Mouse (Mus musculus): Measurements from ENCODE around the gene Smg6. TPM values are rescaled to one million over a fixed set of nuclear protein-coding genes. Genes with fewer than 3 reads are reported as not detected.

The Smg6 gene
- polyA plus RNA-seq, 1 experiment from 2014 or later = 16.0 TPM

DNA sequence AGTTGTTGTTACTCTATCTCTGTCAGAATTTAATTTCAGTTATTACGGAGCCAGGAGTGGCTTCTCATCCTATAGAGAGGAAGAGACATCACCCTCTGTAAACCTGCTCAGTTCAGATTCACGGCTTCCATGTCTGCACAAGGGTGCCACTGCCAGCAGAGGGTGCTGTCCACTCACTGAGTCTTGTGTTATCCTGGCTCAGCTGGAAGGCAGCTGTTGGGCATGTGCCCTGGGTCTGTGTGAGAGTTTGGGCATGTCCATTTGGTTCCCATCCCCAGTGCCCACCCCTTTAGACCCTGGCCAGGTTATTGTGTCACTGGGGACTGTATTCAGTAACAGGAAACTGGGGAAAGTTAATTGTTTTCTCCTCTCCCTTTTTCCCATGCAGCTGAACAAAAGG is 55.8 kb downstream of the Smg6 start:
- ATAC-seq (ENCODE audit: low FRiP score) (no peak; the same call in 1 of the 2 replicates), DNase-seq (ENCODE audit: low spot score, missing footprints) (peak; percentile 93)
- WGBS = 52% methylated on average over 2 of the region's 2 CpGs
- H3K27me3 ChIP-seq (ENCODE audit: control insufficient read depth, insufficient read depth, low read length) = no peaks in the 10 kb centered on the region
- H3K9ac ChIP-seq (ENCODE audit: low read length) = no peak overlapping the region
- no peaks in the 10 kb centered on the region for H3K36me3 ChIP-seq (ENCODE audit: control insufficient read depth, insufficient read depth, low read length)
- H3K4me2 ChIP-seq = no peak overlapping the region
- H3K4me3 ChIP-seq (ENCODE audit: low read depth, low read length) = no peak overlapping the region
- H3K9me3 ChIP-seq (ENCODE audit: control insufficient read depth, low read length) = no peaks in the 10 kb centered on the region
- no peak overlapping the region for H3K27ac ChIP-seq (ENCODE audit: low read depth, low read length)
- H3K4me1 ChIP-seq (ENCODE audit: control insufficient read depth, insufficient read depth, low read length) = no peaks in the 10 kb centered on the region

DNA sequence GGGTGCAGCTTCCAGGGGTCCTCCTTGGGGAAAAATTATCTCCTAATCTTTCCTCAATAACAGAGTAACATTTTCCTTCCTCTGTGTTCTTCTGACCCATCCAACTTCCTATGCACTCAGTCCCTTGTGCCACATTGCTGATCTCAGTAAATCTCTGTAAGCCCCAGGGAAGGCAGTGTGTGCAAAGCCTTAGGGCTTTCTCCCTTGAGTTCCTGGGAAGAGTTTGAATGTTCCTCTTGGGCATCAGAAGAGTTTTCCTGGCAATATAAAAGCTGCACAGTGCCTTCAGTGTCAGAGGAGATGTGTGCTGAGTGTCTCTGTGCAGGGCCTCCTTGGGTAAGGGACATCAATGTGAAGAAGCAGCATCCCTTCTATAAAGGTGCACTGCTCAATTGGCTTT is 56.6 kb downstream of the Smg6 start:
- Histone ChIP-seq H3K9me3 (ENCODE audit: control insufficient read depth, low read length) (no peaks in the 10 kb centered on the region), H3K9ac (ENCODE audit: low read length) (no peak overlapping the region), H3K36me3 (ENCODE audit: control insufficient read depth, insufficient read depth, low read length) (no peaks in the 10 kb centered on the region), H3K27me3 (ENCODE audit: control insufficient read depth, insufficient read depth, low read length) (no peaks in the 10 kb centered on the region), H3K4me3 (ENCODE audit: low read depth, low read length) (no peak overlapping the region), H3K4me1 (ENCODE audit: control insufficient read depth, insufficient read depth, low read length) (no peaks in the 10 kb centered on the region), H3K27ac (ENCODE audit: low read depth, low read length) (no peak overlapping the region), H3K4me2 (no peak overlapping the region)
- ATAC-seq (ENCODE audit: low FRiP score) (no peak), DNase-seq (ENCODE audit: low spot score, missing footprints) (no peak)

DNA sequence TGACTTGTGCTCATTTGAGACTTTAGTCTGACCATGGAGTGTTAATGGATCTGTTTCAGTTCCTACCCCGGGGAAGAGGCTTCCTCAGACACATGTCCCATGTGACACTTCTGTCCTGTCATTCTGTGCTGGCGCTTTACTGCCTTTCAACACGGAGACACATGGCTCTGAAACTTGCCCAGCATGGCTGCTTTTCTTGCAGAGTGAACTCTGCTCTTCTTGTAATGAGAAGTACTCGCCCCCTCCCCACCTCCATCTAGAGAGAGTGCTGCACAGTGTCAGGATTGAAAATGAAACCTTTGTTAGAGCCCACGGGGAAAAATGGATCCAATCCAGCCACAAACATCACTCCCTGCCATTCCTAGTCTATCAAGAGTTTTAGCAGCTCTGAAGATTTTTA is 62.5 kb downstream of the Smg6 start:
- H3K4me2 ChIP-seq = no peak overlapping the region
- no peaks in the 10 kb centered on the region for H3K9me3 ChIP-seq (ENCODE audit: control insufficient read depth, low read length)
- no peaks in the 10 kb centered on the region for H3K27me3 ChIP-seq (ENCODE audit: control insufficient read depth, insufficient read depth, low read length)
- DNase-seq (ENCODE audit: low spot score, missing footprints) = no peak
- no peak overlapping the region for H3K4me3 ChIP-seq (ENCODE audit: low read depth, low read length)
- H3K4me1 ChIP-seq (ENCODE audit: control insufficient read depth, insufficient read depth, low read length) = no peaks in the 10 kb centered on the region
- ATAC-seq (ENCODE audit: low FRiP score) = no peak
- no peaks in the 10 kb centered on the region; the same call in 1 of the 2 replicates for H3K36me3 ChIP-seq (ENCODE audit: control insufficient read depth, insufficient read depth, low read length)
- H3K9ac ChIP-seq (ENCODE audit: low read length) = no peak overlapping the region
- H3K27ac ChIP-seq (ENCODE audit: low read depth, low read length) = no peak overlapping the region
- 71% methylated on average over 5 of the region's 5 CpGs for WGBS

DNA sequence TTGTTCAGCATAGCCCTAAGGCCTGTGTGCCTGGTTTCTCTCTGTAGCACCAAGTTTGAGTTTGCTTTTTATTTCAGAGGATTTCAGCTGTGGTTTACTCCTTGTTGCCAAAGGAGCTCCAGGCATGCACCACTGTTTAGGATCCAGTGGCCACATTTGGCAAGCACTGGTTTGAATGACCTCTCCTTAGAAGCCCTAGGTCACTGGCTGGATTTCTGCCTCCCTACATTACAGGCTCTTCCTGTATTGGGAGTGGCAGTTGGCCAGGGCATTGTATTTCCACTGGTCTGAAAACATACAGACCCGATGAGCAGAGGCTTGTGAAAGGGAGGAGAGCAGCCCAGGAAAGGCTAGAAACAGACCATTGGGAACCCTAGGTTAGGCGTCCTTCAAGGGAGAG is 63.4 kb downstream of the Smg6 start:
- DNase-seq (ENCODE audit: low spot score, missing footprints) (no peak), ATAC-seq (ENCODE audit: low FRiP score) (no peak)
- Histone ChIP-seq H3K4me3 (ENCODE audit: low read depth, low read length) (no peak overlapping the region), H3K27me3 (ENCODE audit: control insufficient read depth, insufficient read depth, low read length) (no peaks in the 10 kb centered on the region), H3K36me3 (ENCODE audit: control insufficient read depth, insufficient read depth, low read length) (no peaks in the 10 kb centered on the region; the same call in 1 of the 2 replicates), H3K9ac (ENCODE audit: low read length) (no peak overlapping the region), H3K4me1 (ENCODE audit: control insufficient read depth, insufficient read depth, low read length) (no peaks in the 10 kb centered on the region), H3K9me3 (ENCODE audit: control insufficient read depth, low read length) (no peaks in the 10 kb centered on the region), H3K4me2 (no peak overlapping the region), H3K27ac (ENCODE audit: low read depth, low read length) (no peak overlapping the region)
- 84% methylated on average over 2 of the region's 2 CpGs for WGBS

DNA sequence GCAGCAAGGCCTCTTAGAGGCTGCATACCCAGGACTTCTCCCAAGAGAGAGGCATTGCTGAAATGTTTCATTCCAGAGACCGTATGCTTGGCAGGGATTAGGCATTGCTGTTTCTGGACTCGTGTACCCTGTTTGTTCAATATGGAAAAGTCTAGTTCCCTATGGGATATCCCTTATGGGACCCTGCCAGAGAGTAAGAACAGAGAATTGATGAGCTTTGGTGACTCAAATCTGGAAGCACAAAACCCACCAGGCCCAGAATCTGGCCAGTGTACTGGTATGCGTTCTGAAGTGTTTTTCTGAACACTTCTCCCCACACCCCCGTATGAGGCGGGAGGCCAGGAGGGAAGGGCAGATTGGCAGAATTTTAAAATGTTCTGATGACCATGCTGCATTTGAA is 64.9 kb downstream of the Smg6 start:
- no peak for ATAC-seq (ENCODE audit: low FRiP score)
- 88% methylated on average over 5 of the region's 5 CpGs for WGBS

DNA sequence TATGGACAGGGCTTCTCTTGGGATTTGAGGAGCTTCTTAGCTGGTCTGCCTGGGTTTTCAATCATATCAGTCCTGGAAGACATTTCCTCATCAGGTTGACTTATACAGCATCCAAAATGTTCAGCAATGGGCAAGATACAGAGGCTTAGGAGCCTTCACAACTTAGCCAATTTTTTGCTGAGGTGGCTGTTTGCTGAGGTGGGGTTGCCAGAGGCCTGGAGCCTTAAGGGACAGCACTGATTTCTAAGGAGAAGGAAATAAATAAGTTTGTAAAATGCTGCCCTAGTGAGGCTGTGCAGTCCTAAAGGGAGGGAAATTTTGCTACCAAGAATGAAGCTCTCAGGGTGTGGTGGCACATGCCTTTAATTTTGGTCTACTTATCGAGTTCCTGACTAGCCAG is 65.7 kb downstream of the Smg6 start:
- Histone ChIP-seq H3K4me2 (no peak overlapping the region), H3K9me3 (ENCODE audit: control insufficient read depth, low read length) (no peaks in the 10 kb centered on the region), H3K4me3 (ENCODE audit: low read depth, low read length) (no peak overlapping the region), H3K4me1 (ENCODE audit: control insufficient read depth, insufficient read depth, low read length) (no peaks in the 10 kb centered on the region), H3K27ac (ENCODE audit: low read depth, low read length) (no peak overlapping the region), H3K9ac (ENCODE audit: low read length) (no peak overlapping the region), H3K27me3 (ENCODE audit: control insufficient read depth, insufficient read depth, low read length) (no peaks in the 10 kb centered on the region), H3K36me3 (ENCODE audit: control insufficient read depth, insufficient read depth, low read length) (no peaks in the 10 kb centered on the region; the same call in 1 of the 2 replicates)
- DNase-seq (ENCODE audit: low spot score, missing footprints) (no peak), ATAC-seq (ENCODE audit: low FRiP score) (no peak)
- WGBS = 96% methylated on average over 1 of the region's 1 CpGs

More for the DNA sequence above, 64.9 kb downstream of the Smg6 start:
- no peak for DNase-seq (ENCODE audit: low spot score, missing footprints)
- Histone ChIP-seq H3K4me1 (ENCODE audit: control insufficient read depth, insufficient read depth, low read length) (no peaks in the 10 kb centered on the region), H3K9ac (ENCODE audit: low read length) (no peak overlapping the region), H3K4me3 (ENCODE audit: low read depth, low read length) (no peak overlapping the region), H3K9me3 (ENCODE audit: control insufficient read depth, low read length) (no peaks in the 10 kb centered on the region), H3K36me3 (ENCODE audit: control insufficient read depth, insufficient read depth, low read length) (no peaks in the 10 kb centered on the region; the same call in 1 of the 2 replicates), H3K4me2 (no peak overlapping the region), H3K27me3 (ENCODE audit: control insufficient read depth, insufficient read depth, low read length) (no peaks in the 10 kb centered on the region), H3K27ac (ENCODE audit: low read depth, low read length) (no peak overlapping the region)

DNA sequence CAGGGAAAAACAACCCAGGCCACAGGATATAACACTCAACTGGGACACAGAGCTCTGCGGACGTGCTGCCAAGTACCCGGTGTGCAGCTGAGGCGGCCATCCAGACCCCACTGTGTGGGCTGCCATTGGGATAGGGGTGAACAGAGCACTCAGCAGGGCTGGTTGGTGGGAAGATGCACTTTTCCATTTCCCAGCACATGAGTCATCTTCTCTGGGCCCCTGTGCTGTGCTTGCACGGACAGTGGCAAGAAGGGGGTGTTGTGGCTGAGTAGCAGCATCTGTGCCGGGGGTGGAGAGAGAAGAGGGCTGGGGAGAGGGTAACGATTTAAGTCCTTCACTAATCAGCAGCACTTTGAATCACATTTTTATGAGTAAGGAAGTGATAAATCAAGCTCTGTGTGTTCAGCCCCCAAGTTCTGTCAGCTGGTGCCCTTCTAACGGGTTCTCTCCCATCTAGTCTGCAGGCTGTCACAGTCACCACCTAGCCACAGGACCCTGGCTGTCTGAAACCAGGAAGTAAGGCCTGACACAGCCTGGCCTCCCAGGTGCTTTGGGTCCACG is 66.9 kb downstream of the Smg6 start:
- 93% methylated on average over 9 of the region's 9 CpGs for WGBS

DNA sequence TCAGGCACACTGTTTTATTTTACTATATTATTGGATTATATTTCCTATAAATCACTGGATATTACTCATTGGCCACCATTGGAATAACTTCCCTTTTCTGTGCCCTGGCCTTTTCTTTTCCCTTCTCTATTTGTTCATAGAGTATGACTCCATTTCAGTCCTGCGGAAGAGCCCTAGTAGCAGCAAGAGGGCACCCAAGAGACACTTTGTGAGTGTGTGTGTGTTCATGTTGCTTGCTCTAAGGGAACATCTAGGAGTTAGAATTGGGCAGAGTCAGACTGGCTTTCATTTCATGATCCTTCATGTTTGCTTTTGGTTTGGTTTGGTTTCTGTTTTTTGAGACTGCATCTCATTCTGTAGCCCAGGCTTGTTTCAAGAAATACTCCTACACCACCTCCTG is 68.5 kb downstream of the Smg6 start:
- H3K9ac ChIP-seq (ENCODE audit: low read length) = no peak overlapping the region
- 88% methylated on average over 1 of the region's 1 CpGs for WGBS
- DNase-seq (ENCODE audit: low spot score, missing footprints) (no peak), ATAC-seq (ENCODE audit: low FRiP score) (no peak)
- H3K4me1 ChIP-seq (ENCODE audit: control insufficient read depth, insufficient read depth, low read length) = no peaks in the 10 kb centered on the region
- no peak overlapping the region for H3K27ac ChIP-seq (ENCODE audit: low read depth, low read length)
- H3K9me3 ChIP-seq (ENCODE audit: control insufficient read depth, low read length) = no peaks in the 10 kb centered on the region
- no peaks in the 10 kb centered on the region for H3K27me3 ChIP-seq (ENCODE audit: control insufficient read depth, insufficient read depth, low read length)
- H3K4me3 ChIP-seq (ENCODE audit: low read depth, low read length) = no peak overlapping the region
- H3K4me2 ChIP-seq = no peak overlapping the region
- H3K36me3 ChIP-seq (ENCODE audit: control insufficient read depth, insufficient read depth, low read length) = no peaks in the 10 kb centered on the region; the same call in 1 of the 2 replicates

More for the DNA sequence above, 66.9 kb downstream of the Smg6 start:
- H3K36me3 ChIP-seq (ENCODE audit: control insufficient read depth, insufficient read depth, low read length) = no peaks in the 10 kb centered on the region; the same call in 1 of the 2 replicates
- H3K9me3 ChIP-seq (ENCODE audit: control insufficient read depth, low read length) = no peaks in the 10 kb centered on the region
- no peak overlapping the region for H3K9ac ChIP-seq (ENCODE audit: low read length)
- no peak overlapping the region for H3K27ac ChIP-seq (ENCODE audit: low read depth, low read length)
- ATAC-seq (ENCODE audit: low FRiP score) = no peak
- H3K27me3 ChIP-seq (ENCODE audit: control insufficient read depth, insufficient read depth, low read length) = no peaks in the 10 kb centered on the region
- DNase-seq (ENCODE audit: low spot score, missing footprints) = no peak
- H3K4me2 ChIP-seq = no peak overlapping the region
- no peaks in the 10 kb centered on the region for H3K4me1 ChIP-seq (ENCODE audit: control insufficient read depth, insufficient read depth, low read length)
- H3K4me3 ChIP-seq (ENCODE audit: low read depth, low read length) = no peak overlapping the region

DNA sequence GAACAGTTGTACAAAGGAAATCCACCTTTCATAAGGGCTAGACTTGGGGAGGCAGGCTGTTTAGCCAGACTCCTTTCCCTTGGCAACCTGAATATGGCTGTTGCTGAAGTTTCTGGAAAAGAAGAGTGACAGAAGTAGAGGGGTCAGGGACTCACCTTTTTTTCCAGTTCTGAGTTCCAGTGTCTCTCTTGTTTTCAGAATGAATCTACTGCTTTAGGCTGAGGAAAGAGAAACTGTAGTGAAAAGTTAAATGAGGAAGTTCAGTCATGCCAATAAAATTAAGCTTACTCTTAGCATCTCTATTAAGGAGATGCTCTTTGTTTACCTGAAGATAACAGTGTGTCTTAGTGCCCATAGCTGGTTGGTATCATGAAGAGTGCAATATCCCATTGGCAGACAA is 69.2 kb downstream of the Smg6 start:
- H3K36me3 ChIP-seq (ENCODE audit: control insufficient read depth, insufficient read depth, low read length) = no peaks in the 10 kb centered on the region
- DNase-seq (ENCODE audit: low spot score, missing footprints) (no peak), ATAC-seq (ENCODE audit: low FRiP score) (no peak)
- H3K4me2 ChIP-seq = no peak overlapping the region
- no peak overlapping the region for H3K4me3 ChIP-seq (ENCODE audit: low read depth, low read length)
- H3K9me3 ChIP-seq (ENCODE audit: control insufficient read depth, low read length) = no peaks in the 10 kb centered on the region
- no peaks in the 10 kb centered on the region for H3K4me1 ChIP-seq (ENCODE audit: control insufficient read depth, insufficient read depth, low read length)
- no peak overlapping the region for H3K9ac ChIP-seq (ENCODE audit: low read length)
- H3K27ac ChIP-seq (ENCODE audit: low read depth, low read length) = no peak overlapping the region
- H3K27me3 ChIP-seq (ENCODE audit: control insufficient read depth, insufficient read depth, low read length) = no peaks in the 10 kb centered on the region
